Mouse (Mus musculus) E14TG2a.4 (cell line): ENCODE data around the gene Mindy2.

Experiments used
- CTCF ChIP-seq: conservative IDR thresholded peaks from 2 replicates; pipeline ENCODE4 v1.5.1; 2014; ENCODE audit warnings: low read length
- NANOG ChIP-seq: IDR thresholded peaks from 2 replicates; pipeline ENCODE4 v1.6.1; 2014; ENCODE audit warnings: borderline replicate concordance, low read length, mixed read lengths
- POU5F1 ChIP-seq: IDR thresholded peaks from 2 replicates; pipeline ENCODE4 v1.6.1; 2014; ENCODE audit warnings: low read length, borderline replicate concordance

GRCm38 (mm10) chr9:70584641-70585040 lies 72.3 kb downstream of the Mindy2 start:
- TF ChIP-seq CTCF (no peak), POU5F1 (no peak), NANOG (no peak)
